Mouse (Mus musculus) MEL (cell line): ENCODE measurements around the gene Tmem240. TPM values are rescaled to one million over a fixed set of nuclear protein-coding genes. Genes with fewer than 3 reads are reported as not detected.

Experiments used
- RAD21 ChIP-seq: IDR thresholded peaks from 2 replicates; pipeline ENCODE4 v1.6.1; 2011; ENCODE audit warnings: mild to moderate bottlenecking, low read depth, low read length, improper control_type of control experiment
- polyA plus RNA-seq, 2 experiments: library from polyadenylated mRNA; stranded (reverse) in 1 of 2; unstranded in 1 of 2; fragments of >175 nt in 1 of 2; fragments of >200 nt in 1 of 2; gene quantifications; 2 replicates each; pipeline versions ENCODE4 v1.2.1 to v1.2.4; 2012; ENCODE audit warnings: low replicate concordance in 2 of 2, low read depth in 1 of 2; ENCODE audit not compliant: insufficient read length in 2 of 2, insufficient read depth in 1 of 2, missing spikeins in 1 of 2
- total RNA-seq: library from RNA; depleted of rRNA; stranded (reverse); fragments of 300-350 nt; gene quantifications from 2 replicates; pipeline ENCODE4 v1.2.3, GENCODE M21; 2012; rRNA removed

The Tmem240 gene
- total and polyA plus RNA-seq, 3 experiments, result 0.27 to 0.33 TPM; not detected in 1

GRCm38 (mm10) chr4:155790021-155790489, 55.5 kb downstream of the Tmem240 start, which contains the start of gene Ankrd65 (continued):
- TF ChIP-seq RAD21, result no peak
- TF ChIP-seq, all 39 proteins: peak for 0

Other genes with a start within 250 kb of the Tmem240 start
- 78.1 and 94.7 TPM in 2 replicates for gene Gnb1, start 243.4 kb upstream of the Tmem240 start, total RNA-seq
- gene Gnb1, start 243.4 kb upstream of the Tmem240 start, polyA plus RNA-seq, result 100 to 1,000 TPM in 1 of 2 experiments, not detected in 1; 489 TPM
- 141 and 151 TPM in 2 replicates for gene Nadk, start 172.4 kb upstream of the Tmem240 start, total RNA-seq
- gene Nadk, start 172.4 kb upstream of the Tmem240 start, polyA plus RNA-seq, result 100 to 1,000 TPM in 1 of 2 experiments, 10 to 100 TPM in 1; 53.2 to 258 TPM
- 9.0 and 9.9 TPM in 2 replicates for gene Slc35e2, start 133.4 kb upstream of the Tmem240 start, total RNA-seq
- 1 to 10 TPM in 1 of 2 experiments, not detected in 1; 6.4 TPM for gene Slc35e2, start 133.4 kb upstream of the Tmem240 start, polyA plus RNA-seq
- gene Cdk11b, start 109.9 kb upstream of the Tmem240 start, total RNA-seq, result 47.9 and 56.6 TPM in 2 replicates
- gene Cdk11b, start 109.9 kb upstream of the Tmem240 start, polyA plus RNA-seq, result 100 to 1,000 TPM; 113 to 249 TPM
- gene Gm10563, start 89.4 kb upstream of the Tmem240 start, total RNA-seq, result not detected in 2 replicates
- not detected for gene Gm10563, start 89.4 kb upstream of the Tmem240 start, polyA plus RNA-seq
- 1.6 and 1.8 TPM in 2 replicates for gene Mmp23, start 81.4 kb upstream of the Tmem240 start, total RNA-seq
- 1 to 10 TPM in 1 of 2 experiments, not detected in 1; 2.4 TPM for gene Mmp23, start 81.4 kb upstream of the Tmem240 start, polyA plus RNA-seq
- 21.4 and 27.7 TPM in 2 replicates for gene Mib2, start 65.6 kb upstream of the Tmem240 start, total RNA-seq
- 10 to 100 TPM in 1 of 2 experiments, not detected in 1; 38.3 TPM for gene Mib2, start 65.6 kb upstream of the Tmem240 start, polyA plus RNA-seq
- 1.1 and 2.6 TPM in 2 replicates for gene Fndc10, start 40.5 kb upstream of the Tmem240 start, total RNA-seq
- gene Fndc10, start 40.5 kb upstream of the Tmem240 start, polyA plus RNA-seq, result 1 to 10 TPM in 1 of 2 experiments, not detected in 1; 5.9 TPM
- 160 and 170 TPM in 2 replicates for gene Ssu72, start 30.0 kb upstream of the Tmem240 start, total RNA-seq
- gene Ssu72, start 30.0 kb upstream of the Tmem240 start, polyA plus RNA-seq, result 100 to 1,000 TPM; 140 to 267 TPM
- 198 and 220 TPM in 2 replicates for gene Atad3a, start 26.3 kb downstream of the Tmem240 start, total RNA-seq
- gene Atad3a, start 26.3 kb downstream of the Tmem240 start, polyA plus RNA-seq, result 100 to 1,000 TPM in 1 of 2 experiments, not detected in 1; 232 TPM
- 0.33 and 0.42 TPM in 2 replicates for gene Vwa1, start 39.9 kb downstream of the Tmem240 start, total RNA-seq
- gene Vwa1, start 39.9 kb downstream of the Tmem240 start, polyA plus RNA-seq, result under 1 TPM in 1 of 2 experiments, not detected in 1; 0.33 TPM
- 0.10 and 0.19 TPM in 2 replicates for gene Tmem88b, start 51.1 kb downstream of the Tmem240 start, total RNA-seq
- gene Tmem88b, start 51.1 kb downstream of the Tmem240 start, polyA plus RNA-seq, result under 1 TPM in 1 of 2 experiments, not detected in 1; 0.32 TPM
- 0.12 TPM in 1 of 2 replicates, not detected in the other for gene Ankrd65, start 55.6 kb downstream of the Tmem240 start, total RNA-seq
- gene Ankrd65, start 55.6 kb downstream of the Tmem240 start, polyA plus RNA-seq, result not detected
- 301 and 346 TPM in 2 replicates for gene Mrpl20, start 68.1 kb downstream of the Tmem240 start, total RNA-seq
- 100 to 1,000 TPM in 1 of 2 experiments, not detected in 1; 336 TPM for gene Mrpl20, start 68.1 kb downstream of the Tmem240 start, polyA plus RNA-seq
- 38.2 and 46.1 TPM in 2 replicates for gene Ccnl2, start 77.7 kb downstream of the Tmem240 start, total RNA-seq
- 100 to 1,000 TPM in 1 of 2 experiments, 10 to 100 TPM in 1; 48.6 to 103 TPM for gene Ccnl2, start 77.7 kb downstream of the Tmem240 start, polyA plus RNA-seq
- 153 and 166 TPM in 2 replicates for gene Aurkaip1, start 96.5 kb downstream of the Tmem240 start, total RNA-seq
- 100 to 1,000 TPM in 1 of 2 experiments, not detected in 1; 203 TPM for gene Aurkaip1, start 96.5 kb downstream of the Tmem240 start, polyA plus RNA-seq
- not detected in 2 replicates for gene Mxra8, start 104.9 kb downstream of the Tmem240 start, total RNA-seq
- gene Mxra8, start 104.9 kb downstream of the Tmem240 start, polyA plus RNA-seq, result under 1 TPM in 1 of 2 experiments, not detected in 1; 0.46 TPM
- 43.4 and 56.8 TPM in 2 replicates for gene Dvl1, start 112.6 kb downstream of the Tmem240 start, total RNA-seq
- 10 to 100 TPM in 1 of 2 experiments, not detected in 1; 60.3 TPM for gene Dvl1, start 112.6 kb downstream of the Tmem240 start, polyA plus RNA-seq
- gene Tas1r3, start 128.6 kb downstream of the Tmem240 start, total RNA-seq, result 0.52 and 0.62 TPM in 2 replicates
- 10 to 100 TPM in 1 of 2 experiments, 1 to 10 TPM in 1; 1.1 to 54.9 TPM for gene Tas1r3, start 128.6 kb downstream of the Tmem240 start, polyA plus RNA-seq
- 10.9 and 14.0 TPM in 2 replicates for gene Cptp, start 134.6 kb downstream of the Tmem240 start, total RNA-seq
- 10 to 100 TPM in 1 of 2 experiments, not detected in 1; 22.6 TPM for gene Cptp, start 134.6 kb downstream of the Tmem240 start, polyA plus RNA-seq
- 78.9 and 82.5 TPM in 2 replicates for gene Ints11, start 134.7 kb downstream of the Tmem240 start, total RNA-seq
- 10 to 100 TPM in 1 of 2 experiments, not detected in 1; 96.8 TPM for gene Ints11, start 134.7 kb downstream of the Tmem240 start, polyA plus RNA-seq
- 50.0 and 65.2 TPM in 2 replicates for gene Pusl1, start 157.0 kb downstream of the Tmem240 start, total RNA-seq
- 10 to 100 TPM in 1 of 2 experiments, not detected in 1; 68.4 TPM for gene Pusl1, start 157.0 kb downstream of the Tmem240 start, polyA plus RNA-seq
- 17.6 and 24.5 TPM in 2 replicates for gene Acap3, start 157.0 kb downstream of the Tmem240 start, total RNA-seq
- 10 to 100 TPM in 1 of 2 experiments, not detected in 1; 39.1 TPM for gene Acap3, start 157.0 kb downstream of the Tmem240 start, polyA plus RNA-seq
- gene Ube2j2, start 209.0 kb downstream of the Tmem240 start, total RNA-seq, result 120 and 121 TPM in 2 replicates
- 100 to 1,000 TPM in 1 of 2 experiments, not detected in 1; 172 TPM for gene Ube2j2, start 209.0 kb downstream of the Tmem240 start, polyA plus RNA-seq
- gene C1qtnf12, start 227.5 kb downstream of the Tmem240 start, total RNA-seq, result 1.2 and 1.8 TPM in 2 replicates
- 1 to 10 TPM in 1 of 2 experiments, not detected in 1; 2.9 TPM for gene C1qtnf12, start 227.5 kb downstream of the Tmem240 start, polyA plus RNA-seq